Mouse (Mus musculus) MEL (cell line): ENCODE measurements at regions not wholly inside any gene's neighbourhood (a gene's known extent, or its start where the extent isn't known, plus 50 kb on each side); places are given as distances from the start of the nearest gene placed in this dataset.

Source experiments
- DNase-seq: peaks from one replicate; pipeline ENCODE4 v3.0.0; 2011; ENCODE audit warnings: low read depth, low spot score
- H3K27ac ChIP-seq: 2 replicates; pipeline ENCODE4 v1.5.1; 2012; ENCODE audit warnings: low read depth, mild to moderate bottlenecking, control low read depth, low read length, moderate library complexity; ENCODE audit not compliant: control insufficient read depth
- H3K27me3 ChIP-seq, 2 experiments: fragments of 150-350 bp in 1 of 2; sonication (generic) in 1 of 2; 2 replicates each; pipeline ENCODE4 v1.6.1; 2012; ENCODE audit warnings: low read length in 2 of 2, mild to moderate bottlenecking in 2 of 2, improper control_type of control experiment in 1 of 2, moderate library complexity in 1 of 2; ENCODE audit not compliant: insufficient read depth in 2 of 2, control insufficient read depth in 1 of 2
- H3K36me3 ChIP-seq, 2 experiments: 2 replicates each; pipeline ENCODE4 v1.6.1; 2012 to 2014; ENCODE audit warnings: low read length in 2 of 2, improper control_type of control experiment in 1 of 2, inconsistent platforms in 1 of 2, mild to moderate bottlenecking in 1 of 2; ENCODE audit not compliant: insufficient read depth in 2 of 2, control insufficient read depth in 1 of 2
- H3K4me1 ChIP-seq, 2 experiments: fragments of 150-350 bp in 1 of 2; sonication (generic) in 1 of 2; 2 replicates each; pipeline ENCODE4 v1.6.1; 2012; ENCODE audit warnings: low read length in 2 of 2, improper control_type of control experiment in 1 of 2, mild to moderate bottlenecking in 1 of 2; ENCODE audit not compliant: insufficient read depth in 2 of 2, control insufficient read depth in 1 of 2
- H3K4me3 ChIP-seq, 2 experiments: fragments of 150-350 bp in 1 of 2; sonication (generic) in 1 of 2; 2 replicates each; pipeline ENCODE4 v1.5.1; 2012; ENCODE audit warnings: low read depth in 2 of 2, low read length in 2 of 2, mild to moderate bottlenecking in 2 of 2, moderate library complexity in 2 of 2, control low read depth in 1 of 2, improper control_type of control experiment in 1 of 2; ENCODE audit not compliant: control insufficient read depth in 1 of 2, insufficient read depth in 1 of 2
- H3K79me2 ChIP-seq: 2 replicates; pipeline ENCODE4 v1.6.1; 2012; ENCODE audit warnings: mild to moderate bottlenecking, low read length, moderate library complexity; ENCODE audit not compliant: control insufficient read depth, poor library complexity, insufficient read depth
- H3K9ac ChIP-seq: 2 replicates; pipeline ENCODE4 v1.6.1; 2012; ENCODE audit warnings: low read depth, mild to moderate bottlenecking, control low read depth, low read length, moderate library complexity; ENCODE audit not compliant: control insufficient read depth, poor library complexity, severe bottlenecking
- H3K9me3 ChIP-seq: fragments of 150-350 bp; sonication (generic); replicated peaks from 2 replicates; pipeline ENCODE4 v1.6.1; 2012; ENCODE audit warnings: mild to moderate bottlenecking, low read length, improper control_type of control experiment, moderate library complexity; ENCODE audit not compliant: insufficient read depth
- BHLHE40 ChIP-seq: IDR thresholded peaks from 2 replicates; pipeline ENCODE4 v1.6.1; 2012; ENCODE audit warnings: low read depth, mild to moderate bottlenecking, inconsistent platforms, low read length, improper control_type of control experiment, borderline replicate concordance
- CHD2 ChIP-seq: IDR thresholded peaks from 2 replicates; pipeline ENCODE4 v1.6.1; 2011; ENCODE audit warnings: low read length, improper control_type of control experiment
- CTCF ChIP-seq, 3 experiments: IDR thresholded peaks in 2 of 3; conservative IDR thresholded peaks in 1 of 3; 2 replicates each; pipeline ENCODE4 v1.5.1; 2011 to 2012; ENCODE audit warnings: low read length in 3 of 3, low read depth in 2 of 3, mild to moderate bottlenecking in 2 of 3, improper control_type of control experiment in 1 of 3, inconsistent platforms in 1 of 3, mixed read lengths in 1 of 3, moderate library complexity in 1 of 3; ENCODE audit not compliant: control insufficient read depth in 1 of 3, insufficient read depth in 1 of 3, poor library complexity in 1 of 3, severe bottlenecking in 1 of 3
- E2F4 ChIP-seq: IDR thresholded peaks from 2 replicates; pipeline ENCODE4 v1.6.1; 2011; ENCODE audit warnings: low read depth, low read length, improper control_type of control experiment, borderline replicate concordance
- ELF1 ChIP-seq: IDR thresholded peaks from 2 replicates; pipeline ENCODE4 v1.6.1; 2014; ENCODE audit warnings: low read depth, mild to moderate bottlenecking, inconsistent platforms, low read length, improper control_type of control experiment, moderate library complexity
- EP300 ChIP-seq, 2 experiments: IDR thresholded peaks; 2 replicates each; pipeline ENCODE4 v1.6.1; 2011; ENCODE audit warnings: improper control_type of control experiment in 2 of 2, low read length in 2 of 2, low read depth in 1 of 2, mild to moderate bottlenecking in 1 of 2
- ETS1 ChIP-seq: IDR thresholded peaks from 2 replicates; pipeline ENCODE4 v1.6.1; 2012; ENCODE audit warnings: low read depth, mild to moderate bottlenecking, inconsistent platforms, low read length, improper control_type of control experiment, moderate library complexity
- GABPA ChIP-seq: IDR thresholded peaks from 2 replicates; pipeline ENCODE4 v1.6.1; 2012; ENCODE audit warnings: low read depth, mild to moderate bottlenecking, inconsistent platforms, low read length, improper control_type of control experiment, moderate library complexity
- HCFC1 ChIP-seq: IDR thresholded peaks from 2 replicates; pipeline ENCODE4 v1.6.1; 2012; ENCODE audit warnings: low read depth, mild to moderate bottlenecking, inconsistent platforms, low read length, improper control_type of control experiment, moderate library complexity
- KAT2A ChIP-seq: conservative IDR thresholded peaks from 2 replicates; pipeline ENCODE4 v1.6.1; 2012; ENCODE audit warnings: low read depth, low read length, improper control_type of control experiment, inconsistent platforms
- MAFK ChIP-seq: IDR thresholded peaks from 2 replicates; pipeline ENCODE4 v1.6.1; 2011; ENCODE audit warnings: low read depth, mild to moderate bottlenecking, low read length, improper control_type of control experiment, borderline replicate concordance
- MAX ChIP-seq: IDR thresholded peaks from 2 replicates; pipeline ENCODE4 v1.6.1; 2011; ENCODE audit warnings: low read length, improper control_type of control experiment
- MAZ ChIP-seq: IDR thresholded peaks from 2 replicates; pipeline ENCODE4 v1.6.1; 2012; ENCODE audit warnings: low read depth, mild to moderate bottlenecking, inconsistent platforms, low read length, improper control_type of control experiment
- MEF2A ChIP-seq: IDR thresholded peaks from 2 replicates; pipeline ENCODE4 v1.6.1; 2014; ENCODE audit warnings: low read depth, mild to moderate bottlenecking, inconsistent platforms, low read length, improper control_type of control experiment; ENCODE audit not compliant: poor library complexity, insufficient replicate concordance, severe bottlenecking; ENCODE audit errors: extremely low read depth
- NELFE ChIP-seq: IDR thresholded peaks from 2 replicates; pipeline ENCODE4 v1.6.1; 2011; ENCODE audit warnings: low read depth, low read length, improper control_type of control experiment
- NRF1 ChIP-seq: IDR thresholded peaks from 2 replicates; pipeline ENCODE4 v1.6.1; 2014; ENCODE audit warnings: low read depth, mild to moderate bottlenecking, inconsistent platforms, low read length, improper control_type of control experiment, moderate library complexity; ENCODE audit not compliant: poor library complexity, insufficient read depth, severe bottlenecking
- POLR2A ChIP-seq, 2 experiments: IDR thresholded peaks; 2 replicates each; pipeline ENCODE4 v1.6.1; 2011 to 2012; ENCODE audit warnings: low read length in 2 of 2, mild to moderate bottlenecking in 2 of 2, control low read depth in 1 of 2, improper control_type of control experiment in 1 of 2, low read depth in 1 of 2, moderate library complexity in 1 of 2; ENCODE audit not compliant: control insufficient read depth in 1 of 2, insufficient read depth in 1 of 2, poor library complexity in 1 of 2
- POLR2AphosphoS5 ChIP-seq: IDR thresholded peaks from 2 replicates; pipeline ENCODE4 v1.6.1; 2012; ENCODE audit warnings: low read depth, borderline replicate concordance, mild to moderate bottlenecking, inconsistent platforms, low read length, moderate library complexity, mixed read lengths
- RAD21 ChIP-seq: IDR thresholded peaks from 2 replicates; pipeline ENCODE4 v1.6.1; 2011; ENCODE audit warnings: mild to moderate bottlenecking, low read depth, low read length, improper control_type of control experiment
- RCOR1 ChIP-seq: IDR thresholded peaks from 2 replicates; pipeline ENCODE4 v1.6.1; 2012; ENCODE audit warnings: low read depth, mild to moderate bottlenecking, inconsistent platforms, low read length, improper control_type of control experiment
- SIN3A ChIP-seq: IDR thresholded peaks from 2 replicates; pipeline ENCODE4 v1.6.1; 2012; ENCODE audit warnings: low read length, improper control_type of control experiment, inconsistent platforms
- SMC3 ChIP-seq: IDR thresholded peaks from 2 replicates; pipeline ENCODE4 v1.6.1; 2011; ENCODE audit warnings: low read depth, low read length, improper control_type of control experiment
- TAL1 ChIP-seq: IDR thresholded peaks from 2 replicates; pipeline ENCODE4 v1.6.1; 2012; ENCODE audit warnings: mild to moderate bottlenecking, inconsistent platforms, low read length, moderate library complexity, mixed read lengths
- TBP ChIP-seq: IDR thresholded peaks from 2 replicates; pipeline ENCODE4 v1.8.0; 2011; ENCODE audit warnings: low read depth, low read length, improper control_type of control experiment
- TCF12 ChIP-seq: IDR thresholded peaks from 2 replicates; pipeline ENCODE4 v1.6.1; 2014; ENCODE audit warnings: low read depth, mild to moderate bottlenecking, inconsistent platforms, low read length, improper control_type of control experiment, moderate library complexity
- USF1 ChIP-seq: IDR thresholded peaks from 2 replicates; pipeline ENCODE4 v1.6.1; 2014; ENCODE audit warnings: low read depth, mild to moderate bottlenecking, inconsistent platforms, low read length, improper control_type of control experiment, moderate library complexity
- USF2 ChIP-seq, 2 experiments: IDR thresholded peaks; 2 replicates each; pipeline ENCODE4 v1.6.1; 2011 to 2012; ENCODE audit warnings: improper control_type of control experiment in 2 of 2, low read length in 2 of 2, borderline replicate concordance in 1 of 2, inconsistent platforms in 1 of 2, low read depth in 1 of 2, mild to moderate bottlenecking in 1 of 2; ENCODE audit not compliant: insufficient read depth in 1 of 2
- ZC3H11A ChIP-seq: IDR thresholded peaks from 2 replicates; pipeline ENCODE4 v1.6.1; 2012; ENCODE audit warnings: low read depth, mild to moderate bottlenecking, inconsistent platforms, low read length, improper control_type of control experiment
- ZKSCAN1 ChIP-seq: IDR thresholded peaks from 2 replicates; pipeline ENCODE4 v1.6.1; 2012; ENCODE audit warnings: low read depth, mild to moderate bottlenecking, inconsistent platforms, low read length, improper control_type of control experiment, moderate library complexity
- ZNF384 ChIP-seq: IDR thresholded peaks from 2 replicates; pipeline ENCODE4 v1.6.1; 2012; ENCODE audit warnings: low read depth, mild to moderate bottlenecking, inconsistent platforms, low read length, improper control_type of control experiment

DNA sequence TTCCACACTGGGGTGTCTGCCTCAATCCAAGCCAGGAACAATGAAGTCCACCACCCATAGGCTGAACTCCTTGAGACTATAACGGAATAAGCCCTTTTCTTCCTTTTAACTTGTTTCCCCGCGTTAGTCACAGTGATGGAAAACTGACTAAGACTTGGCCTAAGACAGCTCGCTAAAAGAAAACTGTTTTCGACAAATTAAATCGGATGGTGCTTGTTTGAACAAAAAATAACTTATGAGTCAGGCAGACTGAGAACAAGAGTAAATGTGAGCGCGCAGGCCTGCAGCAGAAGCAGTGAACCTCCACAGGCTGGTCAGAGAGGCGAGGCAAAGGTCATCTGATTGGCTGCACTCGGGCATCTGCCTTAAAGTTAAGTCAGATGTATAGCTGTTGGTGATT, 557.6 kb upstream of the Gulo start:
- no peaks in the 10 kb centered on the region for H3K79me2 ChIP-seq
- no peak overlapping the region for H3K9ac ChIP-seq
- no peak overlapping the region for H3K27ac ChIP-seq
- H3K4me1 ChIP-seq = peaks cover 10 to 28% of the 10 kb centered on the region in 2 experiments
- no peaks in the 10 kb centered on the region for H3K9me3 ChIP-seq
- no peak overlapping the region for H3K4me3 ChIP-seq
- no peak for TF ChIP-seq MEF2A
- TF ChIP-seq TAL1 = no peak
- no peak for TF ChIP-seq CHD2
- TF ChIP-seq KAT2A = no peak
- TF ChIP-seq BHLHE40 = no peak
- TF ChIP-seq USF2 (IDR thresholded peaks at IDR 0.05; ENCODE audit: borderline replicate concordance in 1 of 2, insufficient read depth in 1 of 2, low read depth in 1 of 2, low read length in 2 of 2) = no peak
- no peak for TF ChIP-seq RAD21
- no peak for TF ChIP-seq ELF1
- no peak for TF ChIP-seq ETS1
- no peak for TF ChIP-seq E2F4
- TF ChIP-seq GABPA = no peak
- no peak for TF ChIP-seq SMC3
- TF ChIP-seq MAX = no peak
- TF ChIP-seq TBP = no peak
- no peak for TF ChIP-seq NRF1
- TF ChIP-seq, all 39 proteins: peak for 0
- Histone ChIP-seq H3K27me3 (no peaks in the 10 kb centered on the region), H3K36me3 (peaks cover 0 to 22% of the 10 kb centered on the region in 2 experiments; a peak in 2 of 4 replicates)
- DNase-seq = no peak

DNA sequence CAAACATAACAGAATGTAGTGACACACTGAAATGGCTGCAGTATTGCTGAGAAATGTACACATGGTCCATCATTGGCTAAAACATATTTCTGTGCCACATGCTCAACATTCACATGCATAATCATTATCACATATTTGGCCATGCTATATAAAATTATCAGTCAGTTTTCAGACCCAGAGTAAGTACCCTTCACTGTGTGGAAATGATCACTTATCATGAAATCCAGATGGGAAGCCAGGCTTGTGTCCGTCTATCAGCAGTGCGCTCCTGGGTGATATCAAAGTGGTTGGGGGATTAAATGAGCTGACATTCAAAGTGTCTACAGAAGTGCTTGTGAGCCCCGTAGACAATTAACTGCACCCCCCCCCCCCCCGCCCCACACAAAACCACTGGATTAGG, 553.7 kb upstream of the Gulo start:
- H3K4me1 ChIP-seq = peaks cover 19 to 39% of the 10 kb centered on the region in 2 experiments
- H3K9me3 ChIP-seq = no peaks in the 10 kb centered on the region
- peak overlapping the region; percentile 10; the same call in 1 of the 2 replicates for H3K27ac ChIP-seq
- no peak overlapping the region for H3K4me3 ChIP-seq
- DNase-seq = peak; percentile 48
- no peaks in the 10 kb centered on the region for H3K27me3 ChIP-seq
- H3K36me3 ChIP-seq = peaks cover 0 to 35% of the 10 kb centered on the region in 2 experiments; a peak in 2 of 4 replicates
- H3K79me2 ChIP-seq = no peaks in the 10 kb centered on the region
- H3K9ac ChIP-seq = no peak overlapping the region
- TF ChIP-seq RCOR1 (0 out of 2 replicates have a peak, but pooled peaks have one; percentile 34), ZC3H11A (no peak), NRF1 (no peak), MAFK (no peak), NELFE (no peak), TCF12 (peak; percentile 83), CHD2 (no peak), RAD21 (no peak), SIN3A (peak; percentile 29; the same call in 1 of the 2 replicates), ELF1 (no peak), CTCF (IDR thresholded peaks at IDR 0.05 in 2 of 3, conservative IDR thresholded peaks at IDR 0.05 in 1 of 3; ENCODE audit: control insufficient read depth in 1 of 3, insufficient read depth in 1 of 3, low read depth in 2 of 3, low read length in 3 of 3, poor library complexity in 1 of 3, severe bottlenecking in 1 of 3) (no peak), USF2 (IDR thresholded peaks at IDR 0.05; ENCODE audit: borderline replicate concordance in 1 of 2, insufficient read depth in 1 of 2, low read depth in 1 of 2, low read length in 2 of 2) (no peak), TAL1 (peak; percentile 59), ZKSCAN1 (no peak), USF1 (no peak), POLR2A (IDR thresholded peaks at IDR 0.05; ENCODE audit: control insufficient read depth in 1 of 2, insufficient read depth in 1 of 2, low read depth in 1 of 2, low read length in 2 of 2, poor library complexity in 1 of 2) (no peak), MAZ (no peak), ETS1 (peak; percentile 56; the same call in 1 of the 2 replicates), SMC3 (no peak), ZNF384 (no peak), MAX (0 out of 2 replicates have a peak, but pooled peaks have one; percentile 23), POLR2AphosphoS5 (no peak), GABPA (no peak), EP300 (IDR thresholded peaks at IDR 0.05; ENCODE audit: low read depth in 1 of 2, low read length in 2 of 2) (peak; percentile 82), TBP (no peak), HCFC1 (no peak)
